Comparison of ENCODE assay signal across 16 mouse cellular contexts in the genomic region with DNA sequence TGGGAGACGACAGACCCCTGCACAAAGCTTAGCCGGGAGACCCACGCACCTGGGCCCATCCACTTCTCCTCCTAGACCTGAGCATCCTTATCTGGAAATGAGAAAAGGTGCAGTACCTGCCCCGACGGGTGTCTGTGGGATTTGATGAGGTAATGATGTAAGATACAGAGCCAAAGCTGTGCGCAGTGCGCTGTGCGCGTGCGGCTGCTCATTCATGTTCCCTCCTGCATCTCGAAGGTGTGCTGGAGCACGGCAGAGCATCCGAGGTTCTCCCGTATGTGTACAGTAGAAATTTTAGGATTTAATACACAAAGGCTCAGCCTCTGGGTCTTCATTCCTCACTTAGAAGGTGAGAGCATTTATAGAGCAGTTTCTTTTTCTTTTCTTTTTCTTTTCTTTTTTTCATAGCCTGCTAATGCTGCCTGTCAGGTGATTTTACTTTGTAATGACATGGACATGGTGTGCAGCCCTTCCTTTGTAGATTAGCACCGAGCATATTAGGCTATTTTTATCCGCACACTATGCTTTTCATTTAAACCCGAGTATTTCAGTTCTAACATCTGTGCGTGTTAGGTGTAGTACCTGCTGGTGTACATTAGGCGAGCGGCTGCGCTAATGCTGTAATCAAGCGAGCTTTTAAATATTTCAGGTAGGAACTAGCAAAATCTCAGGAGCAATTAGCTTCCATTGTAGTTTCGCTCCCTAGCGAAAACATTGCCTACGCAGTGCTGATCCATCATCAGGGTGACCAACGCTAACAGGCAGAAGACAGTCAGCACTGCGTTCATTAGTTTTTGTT.
A peak's percentile ranks its signal among the peaks of the same experiment; 100 is the strongest.
DNase-seq lines count a peak whose midpoint lies in the region; ATAC-seq and TF ChIP-seq lines count a peak whose summit lies in the region.
"Had no signal": no experiment of that assay in that cellular context is flagged by ENCODE, and none has a peak within 500 bp of the region (broad histone marks: within the 10 kb centered on the region; RNA-seq: fewer than 3 reads in every experiment).

No protein-coding gene starts in this region.

- no peak for TF ChIP-seq CTCF in hindbrain, postnatal 0 days (IDR thresholded peaks at IDR 0.05; ENCODE audit: low read depth)
- no peak for TF ChIP-seq CTCF in cerebellum, adult 2 months (IDR thresholded peaks at IDR 0.05; ENCODE audit: borderline replicate concordance, insufficient read depth, low read depth, low read length)

- TF ChIP-seq POLR2A in cerebellum, adult 2 months (IDR thresholded peaks at IDR 0.05; ENCODE audit: borderline replicate concordance, insufficient read depth, low read length) = no peak

- H3K4me1 ChIP-seq in midbrain, embryonic 14.5 days (ENCODE audit: control insufficient read depth, insufficient read depth, low read length) = peaks cover 36% of the 10 kb centered on the region
- peaks cover 17% of the 10 kb centered on the region for H3K4me1 ChIP-seq in midbrain, embryonic 11.5 days (ENCODE audit: control insufficient read depth, insufficient read depth, low read length)
- H3K4me1 ChIP-seq in forebrain, embryonic 15.5 days = peaks cover 67% of the 10 kb centered on the region
- peaks cover 13% of the 10 kb centered on the region; the same call in 1 of the 2 replicates for H3K4me1 ChIP-seq in hindbrain, postnatal 0 days (ENCODE audit: insufficient read depth, low read length)
- H3K4me1 ChIP-seq in cerebellum, adult 2 months (ENCODE audit: control insufficient read depth, insufficient read depth, low read length) = peaks cover 16% of the 10 kb centered on the region
- H3K4me1 ChIP-seq: liver, embryonic 15.5 days had no signal

- no peak overlapping the region for H3K9ac ChIP-seq in midbrain, embryonic 14.5 days (replicated peaks; ENCODE audit: low read length)
- no peak overlapping the region for H3K9ac ChIP-seq in midbrain, embryonic 11.5 days (ENCODE audit: low read length)
- no peak overlapping the region for H3K9ac ChIP-seq in forebrain, embryonic 15.5 days (replicated peaks)
- H3K9ac ChIP-seq in hindbrain, postnatal 0 days (replicated peaks; ENCODE audit: low read length) = 0 out of 2 replicates have a peak overlapping the region, but pooled peaks have one; percentile 4
- H3K9ac ChIP-seq: liver, embryonic 15.5 days had no signal

- 85% methylated on average over 27 of the region's 27 CpGs for WGBS in midbrain, embryonic 14.5 days
- WGBS in midbrain, embryonic 11.5 days = 93% methylated on average over 27 of the region's 27 CpGs
- 79% methylated on average over 27 of the region's 27 CpGs for WGBS in forebrain, embryonic 15.5 days
- WGBS in hindbrain, postnatal 0 days = 72% methylated on average over 27 of the region's 27 CpGs
- WGBS in cerebellum, adult 2 months = 94% methylated on average over 27 of the region's 27 CpGs

- H3K27me3 ChIP-seq in midbrain, embryonic 14.5 days (ENCODE audit: control insufficient read depth, insufficient read depth, low read length) = no peaks in the 10 kb centered on the region
- no peaks in the 10 kb centered on the region for H3K27me3 ChIP-seq in midbrain, embryonic 11.5 days (ENCODE audit: control insufficient read depth, insufficient read depth, low read length)
- no peaks in the 10 kb centered on the region for H3K27me3 ChIP-seq in forebrain, embryonic 15.5 days
- no peaks in the 10 kb centered on the region for H3K27me3 ChIP-seq in hindbrain, postnatal 0 days (ENCODE audit: insufficient read depth, low read length)
- no peaks in the 10 kb centered on the region for H3K27me3 ChIP-seq in cerebellum, adult 2 months (ENCODE audit: control insufficient read depth, insufficient read depth, low read length)
- H3K27me3 ChIP-seq: liver, embryonic 15.5 days had no signal

- H3K36me3 ChIP-seq in midbrain, embryonic 14.5 days (ENCODE audit: control insufficient read depth, insufficient read depth, low read length) = no peaks in the 10 kb centered on the region
- H3K36me3 ChIP-seq in midbrain, embryonic 11.5 days (ENCODE audit: control insufficient read depth, insufficient read depth, low read length) = no peaks in the 10 kb centered on the region
- no peaks in the 10 kb centered on the region for H3K36me3 ChIP-seq in forebrain, embryonic 15.5 days
- H3K36me3 ChIP-seq in hindbrain, postnatal 0 days (ENCODE audit: insufficient read depth, low read length) = no peaks in the 10 kb centered on the region
- H3K36me3 ChIP-seq: G1E; liver, embryonic 15.5 days had no signal

- no peak for ATAC-seq in midbrain, embryonic 14.5 days (ENCODE audit: low FRiP score, low TSS enrichment)
- ATAC-seq in midbrain, embryonic 11.5 days (ENCODE audit: low FRiP score) = no peak
- 0 out of 2 replicates have a peak, but pooled peaks have one; percentile 6 for ATAC-seq in forebrain, embryonic 15.5 days (replicated peaks)
- ATAC-seq in hindbrain, postnatal 0 days = peak; percentile 70
- no peak for ATAC-seq in megakaryocyte-erythroid progenitor cell, adult 5-6 weeks (replicated peaks; ENCODE audit: low FRiP score, low TSS enrichment, poor library complexity, severe bottlenecking)
- ATAC-seq: intestine, postnatal 0 days had no signal

- no peak overlapping the region for H3K4me3 ChIP-seq in midbrain, embryonic 14.5 days (replicated peaks; ENCODE audit: low read depth, low read length)
- H3K4me3 ChIP-seq in midbrain, embryonic 11.5 days (ENCODE audit: low read depth, low read length) = no peak overlapping the region
- no peak overlapping the region for H3K4me3 ChIP-seq in forebrain, embryonic 15.5 days
- no peak overlapping the region for H3K4me3 ChIP-seq in hindbrain, postnatal 0 days (ENCODE audit: low read length)
- H3K4me3 ChIP-seq in cerebellum, adult 2 months (replicated peaks; ENCODE audit: insufficient read depth, low read depth, low read length) = no peak overlapping the region
- H3K4me3 ChIP-seq: heart, adult 2 months; liver, embryonic 15.5 days had no signal

- peak overlapping the region; percentile 52 for H3K27ac ChIP-seq in midbrain, embryonic 14.5 days (replicated peaks; ENCODE audit: low read depth, low read length)
- no peak overlapping the region for H3K27ac ChIP-seq in midbrain, embryonic 11.5 days (ENCODE audit: low read depth, low read length)
- peak overlapping the region; percentile 46; the same call in 1 of the 2 replicates for H3K27ac ChIP-seq in forebrain, embryonic 15.5 days (replicated peaks)
- H3K27ac ChIP-seq in hindbrain, postnatal 0 days = peak overlapping the region; percentile 36; the same call in 1 of the 2 replicates
- no peak overlapping the region for H3K27ac ChIP-seq in cerebellum, adult 2 months (ENCODE audit: insufficient read depth, low read length)
- H3K27ac ChIP-seq: heart, adult 2 months; liver, embryonic 15.5 days had no signal

- H3K4me2 ChIP-seq in midbrain, embryonic 14.5 days (ENCODE audit: low read length) = no peak overlapping the region
- H3K4me2 ChIP-seq in midbrain, embryonic 11.5 days = no peak overlapping the region
- H3K4me2 ChIP-seq in forebrain, embryonic 15.5 days (replicated peaks) = no peak overlapping the region
- H3K4me2 ChIP-seq in hindbrain, postnatal 0 days (ENCODE audit: low read depth, low read length) = peak overlapping the region; percentile 13; the same call in 1 of the 2 replicates
- H3K4me2 ChIP-seq: liver, embryonic 15.5 days had no signal

- H3K9me3 ChIP-seq in midbrain, embryonic 14.5 days (ENCODE audit: control insufficient read depth, low read length) = no peaks in the 10 kb centered on the region
- H3K9me3 ChIP-seq in midbrain, embryonic 11.5 days (ENCODE audit: control insufficient read depth, low read length) = no peaks in the 10 kb centered on the region
- no peaks in the 10 kb centered on the region for H3K9me3 ChIP-seq in forebrain, embryonic 15.5 days
- no peaks in the 10 kb centered on the region for H3K9me3 ChIP-seq in hindbrain, postnatal 0 days (ENCODE audit: low read length)
- H3K9me3 ChIP-seq: G1E; liver, embryonic 15.5 days had no signal

- DNase-seq in midbrain, embryonic 14.5 days = no peak
- DNase-seq in midbrain, embryonic 11.5 days (ENCODE audit: low spot score, missing footprints) = no peak
- peak; percentile 44 for DNase-seq in hindbrain, postnatal 0 days (ENCODE audit: low spot score)
- no peak for DNase-seq in cerebellum, adult 2 months
- DNase-seq in lung, adult 18-20 months = no peak
- DNase-seq in right cerebral cortex, postnatal 4 days = no peak
- DNase-seq: cerebellum, adult 8-10 months; heart, adult 2 months; heart, postnatal 10 days; lung, postnatal 36 days; right cerebral cortex, postnatal 25 days had no signal

Comparison
In these comparisons a context has a peak if more than half of its experiments do, and no peak if none do; other contexts are left out.
1. H3K27ac ChIP-seq: peak in midbrain, embryonic 14.5 days (single experiment), forebrain, embryonic 15.5 days (single experiment) and hindbrain, postnatal 0 days (single experiment); none in midbrain, embryonic 11.5 days (single experiment) and cerebellum, adult 2 months (single experiment).
2. ATAC-seq: peak in forebrain, embryonic 15.5 days (single experiment) and hindbrain, postnatal 0 days (single experiment); none in midbrain, embryonic 14.5 days (single experiment), midbrain, embryonic 11.5 days (single experiment) and megakaryocyte-erythroid progenitor cell, adult 5-6 weeks (single experiment).